Mouse (Mus musculus) induced T-regulatory cell, adult 2 months (primary cell): ENCODE results near the gene Nrg3.

ENCODE experiments used
- DNase-seq: peaks from one replicate; pipeline ENCODE4 v3.0.0-alpha.2; 2012; ENCODE audit warnings: low read depth

Gene Nrg3

GRCm38 (mm10) chr14:39472790-39473761 lies at the start of gene Nrg3:
Gene Nrg3 (minus strand): TSS chr14:39473088.
- no peak for DNase-seq

GRCm38 (mm10) chr14:39508956-39509355 lies 36.1 kb upstream of the Nrg3 start:
- no peak for DNase-seq

GRCm38 (mm10) chr14:39473771-39474211 lies 903 bp upstream of the Nrg3 start:
- DNase-seq, result no peak

- no peak for DNase-seq
Observed at GRCm38 (mm10) chr14:39472146-39472751, 639 bp downstream of the Nrg3 start.

- no peak for DNase-seq
Observed at GRCm38 (mm10) chr14:39471236-39471981, 1.5 kb downstream of the Nrg3 start.

- no peak for DNase-seq
Observed at GRCm38 (mm10) chr14:39445501-39445900, 27.4 kb downstream of the Nrg3 start.

GRCm38 (mm10) chr14:39428503-39428902 lies 44.4 kb downstream of the Nrg3 start:
- no peak for DNase-seq

- DNase-seq, result no peak
Observed at GRCm38 (mm10) chr14:39421874-39422273, 51.0 kb downstream of the Nrg3 start.

- no peak for DNase-seq
Observed at GRCm38 (mm10) chr14:39413270-39413669, 59.6 kb downstream of the Nrg3 start.

- no peak for DNase-seq
Observed at GRCm38 (mm10) chr14:39386845-39387244, 86.0 kb downstream of the Nrg3 start.

GRCm38 (mm10) chr14:39381321-39381720 lies 91.6 kb downstream of the Nrg3 start:
- DNase-seq, result no peak

- DNase-seq, result no peak
Observed at GRCm38 (mm10) chr14:39373220-39373619, 99.7 kb downstream of the Nrg3 start.

GRCm38 (mm10) chr14:39356251-39356650 lies 116.6 kb downstream of the Nrg3 start:
- DNase-seq, result no peak

- DNase-seq, result no peak
Observed at GRCm38 (mm10) chr14:39351979-39352737, 120.7 kb downstream of the Nrg3 start.

GRCm38 (mm10) chr14:39317424-39318110 lies 155.3 kb downstream of the Nrg3 start:
- no peak for DNase-seq

GRCm38 (mm10) chr14:39314111-39314510 lies 158.8 kb downstream of the Nrg3 start:
- DNase-seq, result no peak

GRCm38 (mm10) chr14:39265121-39265520 lies 207.8 kb downstream of the Nrg3 start:
- no peak for DNase-seq

- DNase-seq, result no peak
Observed at GRCm38 (mm10) chr14:39264422-39264821, 208.5 kb downstream of the Nrg3 start.

GRCm38 (mm10) chr14:39261016-39261415 lies 211.9 kb downstream of the Nrg3 start:
- DNase-seq, result no peak

- DNase-seq, result no peak
Observed at GRCm38 (mm10) chr14:39255391-39255790, 217.5 kb downstream of the Nrg3 start.

GRCm38 (mm10) chr14:39240267-39240666 lies 232.6 kb downstream of the Nrg3 start:
- no peak for DNase-seq
